Mouse (Mus musculus): ENCODE results near the gene Tgif2.

- TF ChIP-seq CTCF (IDR thresholded peaks at IDR 0.05; ENCODE audit: low read depth) = no peak
- no peak for TF ChIP-seq EP300 (IDR thresholded peaks at IDR 0.05; ENCODE audit: low read depth)
These were observed 18.9 kb downstream of the Tgif2 start for GRCm38 (mm10) chr2:156858671-156859070.

All from liver, embryonic 14.5 days (tissue).